Mouse (Mus musculus) 416B (cell line): ENCODE results near the gene Krtap27-1.

Experiments
- DNase-seq: peaks from one replicate; pipeline ENCODE4 v3.0.0; 2011; ENCODE audit warnings: low read depth

Gene Krtap27-1

GRCm38 (mm10) chr16:88671571-88671970, at the start of gene Krtap27-1:
Krtap27-1 (minus strand) TSS chr16:88671671.
- DNase-seq: no peak

DNA sequence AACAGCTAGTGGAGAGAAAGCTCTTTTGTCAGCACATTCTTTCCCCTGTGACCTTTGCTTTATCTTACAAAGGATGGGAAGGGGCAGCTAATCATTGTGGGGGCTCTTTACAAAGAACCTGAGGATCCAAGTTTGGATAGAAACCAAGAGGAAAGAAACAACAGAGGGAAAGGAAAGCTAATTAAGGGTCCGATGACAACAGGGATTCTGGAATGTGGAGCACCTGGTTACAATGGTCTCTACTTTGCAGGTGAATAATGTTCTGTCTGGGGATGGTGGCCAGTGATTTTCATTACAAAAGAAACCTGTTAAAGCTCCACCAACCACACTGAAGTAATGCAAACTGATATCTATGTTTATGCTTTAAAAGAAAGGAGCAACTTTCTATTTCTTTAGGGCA, 48.6 kb upstream of the Krtap27-1 start:
- DNase-seq: no peak

DNA sequence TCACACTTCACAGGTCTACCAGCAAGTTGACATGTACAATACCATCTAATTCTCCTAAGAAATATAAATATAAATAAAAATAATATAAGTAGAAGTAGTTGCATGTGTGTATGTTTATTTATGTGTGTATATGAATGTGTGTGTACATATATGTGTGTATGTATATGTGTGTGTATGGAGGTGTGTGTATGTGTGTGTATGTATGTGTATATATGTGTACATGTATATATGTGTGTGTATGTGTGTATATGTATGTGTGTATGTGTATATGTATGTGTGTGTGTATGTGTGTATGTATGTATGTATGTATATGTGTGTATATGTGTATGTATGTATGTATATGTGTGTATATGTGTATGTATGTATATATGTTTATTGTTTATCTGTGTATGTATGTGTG, 45.1 kb upstream of the Krtap27-1 start:
- no peak for DNase-seq

DNA sequence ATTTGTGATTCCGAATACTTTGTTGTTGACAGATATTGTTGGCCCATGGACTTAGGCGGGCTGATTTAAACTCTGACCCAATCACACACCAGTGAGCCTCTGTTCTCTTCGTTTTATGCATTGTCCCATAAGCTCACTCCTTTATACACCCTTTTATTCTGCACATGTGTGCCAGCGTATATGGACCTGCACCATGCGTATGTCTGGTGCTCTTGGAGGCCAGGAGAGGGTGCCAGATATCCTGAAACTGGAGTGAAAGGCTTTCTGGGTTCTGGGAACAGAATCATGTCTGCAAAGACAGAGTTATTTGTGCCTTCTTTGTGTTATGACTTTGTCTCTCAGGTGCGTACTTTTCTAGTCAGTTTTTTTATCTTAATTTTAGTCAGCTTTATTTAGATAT, 39.8 kb upstream of the Krtap27-1 start:
- DNase-seq: peak; percentile 8

GRCm38 (mm10) chr16:88710757-88711156, 39.3 kb upstream of the Krtap27-1 start:
- DNase-seq: peak; percentile 91

DNA sequence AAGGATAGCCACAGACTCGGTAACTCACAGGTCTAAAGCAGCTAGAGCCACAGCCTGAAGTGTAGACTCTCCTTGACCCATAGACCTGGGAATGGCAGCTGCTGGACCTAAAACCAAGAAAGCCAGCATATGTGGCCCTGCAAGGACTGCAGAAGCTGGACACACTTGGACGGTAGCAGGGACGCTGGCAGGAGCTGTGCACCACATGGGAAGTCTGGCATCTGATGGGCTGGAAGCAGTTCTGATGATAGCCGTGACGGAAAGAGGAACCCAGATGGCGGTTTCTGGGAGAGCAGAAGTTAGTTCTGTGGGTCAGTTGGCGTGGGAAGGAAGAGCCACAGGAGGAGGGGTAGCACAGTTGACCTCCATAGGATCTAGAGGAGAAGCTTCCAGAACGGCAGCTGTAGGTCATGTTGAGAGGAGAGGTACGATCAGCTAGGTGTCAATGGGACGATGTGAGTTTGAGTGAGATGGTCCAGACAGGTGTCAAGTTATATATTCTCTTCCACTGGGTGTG, 36.1 kb upstream of the Krtap27-1 start, which contains the start of gene 2310061N02Rik:
TSS of gene 2310061N02Rik (minus strand) at position 467 of the 517 bp plus-strand sequence.
- no peak for DNase-seq

DNA sequence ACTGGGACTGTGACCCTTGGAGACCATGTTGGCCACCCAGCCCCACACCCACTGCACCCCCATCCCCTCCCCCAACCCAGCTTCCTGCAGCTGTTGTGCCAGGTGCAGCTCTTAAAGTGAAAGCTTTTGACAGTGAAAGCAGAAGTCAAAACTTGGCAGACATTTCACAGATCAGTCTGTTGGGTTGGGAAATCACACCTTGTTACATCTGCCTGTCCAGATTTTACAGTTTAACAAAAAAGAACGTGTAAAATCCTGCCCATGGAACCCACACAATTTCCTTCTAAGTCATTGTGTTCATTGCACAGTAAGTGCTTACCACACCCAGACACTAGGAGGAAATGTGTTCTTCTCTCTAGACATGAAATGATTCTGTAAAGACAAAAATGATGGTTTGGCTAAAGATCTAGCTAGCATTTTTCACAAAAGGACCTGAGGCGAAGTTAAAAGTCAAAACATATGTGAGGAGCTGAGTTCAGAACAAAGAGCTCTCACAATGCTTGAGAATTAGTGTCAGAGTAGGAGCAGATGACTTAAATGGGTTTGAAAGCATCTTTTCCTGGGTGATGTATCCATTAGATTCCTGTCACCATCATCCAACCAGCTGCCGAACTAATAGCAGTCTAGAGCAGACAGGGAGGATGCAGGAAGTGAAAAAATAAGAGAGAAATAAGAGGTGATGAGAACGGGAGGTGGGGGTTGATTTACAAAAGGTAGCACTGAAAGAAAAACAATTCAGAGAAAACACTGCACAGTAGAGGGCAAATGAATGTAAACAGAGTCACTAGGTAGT, 29.8 kb upstream of the Krtap27-1 start:
- DNase-seq: peak; percentile 1

DNA sequence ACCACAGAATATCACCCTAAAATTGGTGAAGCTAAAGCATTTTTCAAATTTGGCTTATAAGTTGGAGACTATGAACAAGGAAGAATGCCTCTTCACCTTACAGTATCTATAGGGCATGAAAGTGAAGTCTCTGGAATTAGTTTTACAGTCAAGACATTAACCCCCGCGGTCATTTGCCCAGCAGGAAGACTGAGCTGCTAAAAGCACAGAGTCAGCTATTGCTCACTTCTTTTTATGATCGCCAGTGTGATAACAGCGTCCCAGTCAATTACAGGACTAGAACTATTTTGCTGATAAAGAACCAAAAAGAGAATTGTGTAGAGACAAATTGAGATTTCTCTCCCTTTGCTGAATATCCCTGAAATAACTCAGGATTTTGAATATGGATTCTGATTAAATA, 24.8 kb upstream of the Krtap27-1 start:
- DNase-seq: no peak

DNA sequence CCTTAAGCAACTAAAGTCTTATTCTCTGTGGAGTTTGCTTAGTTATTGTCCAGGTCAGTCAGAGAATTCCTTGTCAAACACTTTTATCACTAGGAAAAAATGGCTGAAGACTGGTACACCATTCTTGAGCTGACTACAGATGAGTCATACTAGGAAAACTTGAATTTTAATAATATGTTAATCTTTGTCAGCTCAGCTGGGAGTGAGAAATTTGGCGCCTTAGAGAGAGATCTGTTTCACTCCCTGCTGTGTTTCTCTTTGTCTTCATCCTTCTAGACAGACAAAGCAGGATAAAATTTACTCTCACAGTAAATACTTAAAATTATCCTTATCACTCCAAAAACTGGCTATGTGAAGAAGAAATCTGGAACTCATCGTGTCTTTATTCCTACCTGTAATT, 9.8 kb upstream of the Krtap27-1 start:
- no peak for DNase-seq

DNA sequence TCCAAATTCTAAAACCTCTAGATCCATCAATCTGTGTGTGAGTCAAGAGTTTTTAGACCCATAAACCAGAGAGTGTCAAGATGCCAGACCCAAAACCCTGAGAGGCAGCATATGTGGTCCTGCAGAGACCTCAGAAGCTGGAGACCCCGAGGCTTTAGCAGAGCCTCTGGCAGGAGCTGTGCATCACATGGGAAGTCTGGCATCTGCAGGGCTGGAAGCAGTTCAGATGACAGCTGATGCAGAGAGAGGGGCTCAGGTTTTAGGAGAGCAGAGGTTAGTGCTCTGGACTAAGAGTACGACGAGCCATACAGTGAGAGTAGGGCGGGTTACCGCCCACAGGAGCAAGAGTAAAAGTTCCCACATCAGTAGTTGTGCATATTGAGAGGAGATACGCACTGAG, 7.6 kb upstream of the Krtap27-1 start:
- no peak for DNase-seq

GRCm38 (mm10) chr16:88657426-88657825, 14.0 kb downstream of the Krtap27-1 start:
- peak; percentile 45 for DNase-seq

- no peak for DNase-seq
Measured at GRCm38 (mm10) chr16:88651952-88652351, 19.5 kb downstream of the Krtap27-1 start.

GRCm38 (mm10) chr16:88651082-88651481, 20.4 kb downstream of the Krtap27-1 start:
- no peak for DNase-seq

GRCm38 (mm10) chr16:88647358-88647846, 24.1 kb downstream of the Krtap27-1 start, which contains the start of gene Krtap26-1:
Krtap26-1 (minus strand) TSS chr16:88647796.
- DNase-seq: no peak

- DNase-seq: no peak
Measured at GRCm38 (mm10) chr16:88646366-88647111, 24.9 kb downstream of the Krtap27-1 start.

GRCm38 (mm10) chr16:88640053-88640452, 31.4 kb downstream of the Krtap27-1 start:
- no peak for DNase-seq

DNA sequence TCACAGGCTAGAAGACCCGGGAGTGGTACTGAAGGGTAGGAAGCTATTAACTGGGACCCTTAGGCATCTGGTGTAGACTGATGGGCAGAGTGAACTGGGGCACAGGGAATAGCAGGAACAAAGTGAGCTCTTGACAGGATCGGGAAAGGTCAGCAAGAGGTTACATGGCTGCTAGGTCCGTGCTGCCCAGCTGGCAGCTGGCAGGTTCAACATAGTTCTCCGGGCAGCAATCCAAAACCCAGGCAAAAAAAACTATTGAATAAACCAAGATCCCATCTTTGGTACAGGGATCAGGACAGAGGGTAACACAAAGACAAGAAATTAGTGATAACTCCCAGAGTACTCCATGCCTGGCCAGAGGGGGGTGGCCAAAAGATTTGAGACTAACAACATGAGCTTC, 36.3 kb downstream of the Krtap27-1 start:
- DNase-seq: no peak

GRCm38 (mm10) chr16:88631474-88631873, 40.0 kb downstream of the Krtap27-1 start:
- DNase-seq: no peak

- DNase-seq: no peak
Measured at GRCm38 (mm10) chr16:88627566-88627965, 43.9 kb downstream of the Krtap27-1 start, which contains the start of gene 2310079G19Rik. 2310079G19Rik (minus strand) TSS chr16:88627666.
